Mouse (Mus musculus) thymus, postnatal 25 days (tissue): ENCODE results near the gene Slc29a1.

ENCODE experiments used
- DNase-seq: peaks from one replicate; pipeline ENCODE4 v3.0.0; 2022

Slc29a1 gene

DNA sequence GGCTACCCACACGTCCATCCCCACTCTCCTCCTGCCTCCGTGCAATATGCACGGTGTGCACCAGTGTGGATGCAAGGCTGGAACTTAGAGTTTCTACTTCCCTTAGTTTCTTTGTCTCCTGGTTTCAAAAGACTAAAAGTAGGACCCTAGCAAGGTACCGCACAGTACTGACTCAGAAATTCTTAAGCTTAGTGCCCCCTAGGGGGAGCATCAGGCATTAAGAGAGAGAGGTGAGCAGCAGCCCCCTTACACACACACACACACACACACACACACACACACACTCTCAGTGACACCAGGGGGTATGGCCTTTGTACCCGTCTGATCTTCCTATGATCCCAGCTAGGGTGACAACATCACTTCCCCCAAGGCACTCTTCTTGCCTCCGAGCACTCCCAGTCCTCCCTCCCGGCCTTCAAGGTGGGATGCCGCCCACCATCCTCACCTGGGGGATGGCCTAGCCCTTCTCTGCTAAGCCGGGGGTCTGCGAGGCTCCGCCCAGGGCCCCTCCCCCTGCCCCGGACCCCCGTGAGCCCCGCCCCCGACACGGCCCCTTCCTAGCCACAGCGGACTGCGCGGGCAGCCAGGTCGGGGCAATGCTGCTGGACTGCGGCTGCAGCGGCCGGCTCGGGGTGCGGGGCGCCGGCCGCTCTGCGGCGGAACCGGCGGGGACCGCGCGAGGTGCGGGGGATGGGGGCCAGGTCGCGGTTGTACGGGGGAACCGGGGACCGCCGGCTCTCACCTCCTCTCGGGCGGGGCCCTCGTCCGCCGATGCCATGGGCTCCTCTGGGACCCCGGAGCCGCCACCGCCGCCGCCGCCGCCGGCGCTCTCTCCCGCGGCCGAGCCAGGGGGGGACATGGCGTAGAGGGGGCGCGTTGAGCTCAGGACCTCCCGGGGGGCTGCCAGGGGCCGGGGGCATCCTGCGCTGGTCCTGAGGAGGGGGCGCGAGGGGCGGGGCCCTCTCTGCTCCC, 50.6 kb downstream of the Slc29a1 start:
- peak; percentile 65 for DNase-seq

DNA sequence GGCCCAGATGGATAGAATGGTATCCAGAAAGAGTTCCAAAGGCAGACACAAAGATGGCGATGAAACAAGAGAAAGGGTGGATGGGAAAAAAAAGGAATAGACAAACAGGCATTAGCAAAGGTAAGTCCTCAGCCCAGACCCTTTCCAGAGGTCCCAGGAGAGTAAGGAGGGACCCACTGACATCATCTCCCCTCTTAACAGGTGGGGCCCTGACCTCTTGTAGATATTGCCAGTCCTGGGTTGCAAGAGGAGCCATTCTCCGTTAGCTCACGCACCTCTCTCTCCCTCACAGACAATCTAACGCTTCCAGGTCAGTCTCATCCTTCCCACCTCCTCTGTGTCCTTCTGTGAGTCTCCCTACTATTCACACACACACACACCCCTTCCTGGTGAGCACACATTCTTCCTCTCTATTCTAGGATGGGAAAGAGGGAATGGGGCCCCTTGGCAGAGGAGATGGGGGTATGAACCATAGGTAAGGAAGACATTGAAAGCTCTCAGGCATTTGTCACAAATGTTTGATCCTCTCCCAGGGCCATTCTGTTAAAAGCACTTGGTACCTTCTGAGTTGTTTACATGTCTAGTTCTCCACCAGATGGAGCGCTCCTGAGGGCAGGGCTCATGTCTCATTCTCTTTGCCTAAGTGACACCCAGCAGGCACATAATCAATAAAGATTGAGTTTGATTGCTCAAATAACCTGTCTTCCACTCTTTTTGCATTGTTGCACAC, 51.8 kb downstream of the Slc29a1 start:
- no peak for DNase-seq

DNA sequence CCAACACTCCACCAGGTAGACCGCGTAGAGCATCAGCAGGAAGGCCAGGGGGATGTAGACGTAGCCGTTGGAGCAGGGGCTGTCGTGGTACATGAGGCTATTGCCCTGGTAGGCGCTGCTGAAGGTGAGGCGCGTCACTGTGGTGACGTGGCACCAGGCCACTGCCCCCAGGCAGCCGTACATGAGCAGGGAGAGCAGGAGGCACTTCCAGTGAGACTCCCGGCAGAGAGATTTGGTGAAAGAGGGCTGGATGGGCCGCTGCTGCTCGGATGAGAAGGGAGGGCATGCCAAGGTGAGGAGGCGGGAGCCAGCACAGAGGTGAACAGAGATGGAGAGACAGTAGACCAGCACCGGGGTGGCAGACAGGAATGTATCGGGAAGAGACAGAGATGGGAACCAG, 52.5 kb downstream of the Slc29a1 start:
- DNase-seq: no peak

DNA sequence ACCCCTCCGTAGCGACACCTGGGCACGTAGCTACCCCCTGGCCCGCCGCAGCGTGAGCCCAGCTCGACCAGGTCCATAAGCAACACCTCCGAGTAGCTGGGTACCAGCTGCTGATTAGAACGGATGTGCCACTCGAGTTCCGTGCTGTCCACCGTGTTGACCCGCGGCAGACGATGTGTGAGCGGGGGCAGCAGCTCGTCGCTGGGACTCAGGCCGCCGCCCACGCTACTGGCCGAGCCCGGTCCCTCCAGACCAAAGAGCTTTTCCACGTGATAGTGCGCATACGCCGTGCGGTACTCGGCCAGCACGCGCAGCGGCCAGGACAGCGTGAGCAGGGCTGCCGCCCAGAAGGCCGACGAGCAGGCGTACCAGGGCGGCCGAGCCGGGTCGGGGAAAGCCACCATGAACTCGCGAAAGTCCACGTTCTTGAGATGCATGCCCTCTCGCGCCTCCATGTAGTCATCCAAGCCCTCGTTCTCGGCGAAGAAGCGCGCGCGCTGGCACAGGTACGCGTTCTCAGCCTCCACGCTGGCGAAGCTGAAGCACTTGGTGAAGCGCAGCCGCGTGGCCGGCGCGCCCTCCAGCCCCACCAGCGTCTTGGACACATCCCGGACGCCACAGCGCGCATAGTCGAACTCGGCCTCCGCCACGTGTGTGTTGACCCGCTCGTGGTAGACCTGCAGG, 54.0 kb downstream of the Slc29a1 start:
- DNase-seq: no peak

DNA sequence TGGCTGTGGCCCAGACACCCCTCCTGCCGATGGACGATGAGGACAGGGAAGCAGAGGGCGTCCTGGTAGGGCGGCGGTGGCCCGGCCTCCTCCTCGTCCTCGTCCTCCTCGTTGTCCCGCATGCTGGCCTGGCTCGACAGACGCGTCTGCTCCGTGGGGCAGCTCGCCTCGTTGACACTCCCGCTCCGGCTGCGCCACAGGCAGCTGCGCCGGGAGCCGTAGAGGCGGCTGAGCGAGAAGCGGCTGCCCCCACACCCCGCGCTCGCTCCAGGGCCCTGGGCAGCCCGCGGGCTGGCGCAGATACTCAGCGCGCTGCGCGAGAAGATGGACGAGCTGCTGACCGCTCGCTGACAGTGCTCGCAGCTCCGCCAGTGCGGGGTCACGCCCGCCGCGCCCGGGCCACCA, 54.5 kb downstream of the Slc29a1 start:
- DNase-seq: no peak

DNA sequence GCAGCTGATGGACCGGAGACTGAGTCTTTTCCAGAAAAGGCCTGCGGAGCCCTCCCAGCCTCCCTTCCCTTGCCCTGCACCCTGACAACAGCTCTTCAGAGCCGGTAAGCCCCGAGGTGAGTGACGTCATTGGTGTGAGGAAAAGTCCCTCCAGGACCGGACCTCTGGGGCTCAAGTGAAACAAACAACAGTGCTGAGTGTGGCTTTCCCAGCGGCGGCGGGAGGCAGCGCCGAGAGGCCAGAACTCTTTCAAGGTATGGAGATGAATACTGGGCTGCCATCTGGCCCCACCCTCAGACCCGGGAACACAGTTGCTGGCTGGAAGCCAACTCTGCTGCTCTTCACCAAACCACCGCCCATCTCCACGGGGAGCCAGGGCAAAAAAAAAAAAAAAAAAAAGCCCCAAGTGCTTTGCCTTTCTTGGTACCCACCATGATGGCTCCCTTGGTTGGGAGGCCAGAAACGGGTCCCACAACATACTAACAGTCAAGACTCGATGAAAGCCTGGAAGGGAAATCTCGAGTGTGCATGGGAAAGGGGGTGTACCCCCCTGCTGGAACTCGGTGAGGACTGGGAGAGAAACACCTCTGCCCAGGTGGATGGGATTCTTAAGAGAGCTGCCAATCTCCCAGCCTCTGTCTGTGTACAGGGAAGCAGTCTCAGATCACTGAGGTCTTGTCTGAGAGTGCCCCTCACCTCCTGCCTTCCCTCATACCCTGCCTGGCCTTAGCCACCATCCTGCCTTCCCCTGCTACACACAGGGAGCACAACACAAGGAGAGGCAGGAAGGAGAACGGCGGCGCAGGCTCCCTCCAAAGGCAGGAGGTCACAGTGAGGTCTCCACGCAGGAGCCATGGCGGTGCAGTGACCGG, 55.2 kb downstream of the Slc29a1 start:
- no peak for DNase-seq

DNA sequence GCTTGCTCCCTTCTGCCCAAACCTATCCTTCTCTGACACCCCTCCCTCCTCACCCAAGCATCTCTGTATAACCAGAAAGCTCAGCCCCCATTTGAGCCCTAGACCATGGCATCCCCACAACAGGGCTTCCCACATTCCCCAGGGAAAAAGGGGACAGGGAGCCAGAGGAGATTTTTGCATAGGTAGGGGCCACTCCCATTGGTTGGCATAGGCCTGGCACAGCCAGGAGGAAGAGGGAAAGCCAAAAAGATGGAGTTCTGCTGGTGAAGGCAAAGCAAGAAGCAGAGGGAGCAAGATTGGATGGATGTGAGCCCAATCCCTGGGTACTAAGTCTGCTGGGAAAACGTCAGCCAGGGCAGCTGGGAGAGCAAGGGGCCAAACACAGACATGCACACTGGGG, 56.3 kb downstream of the Slc29a1 start:
- DNase-seq: no peak

DNA sequence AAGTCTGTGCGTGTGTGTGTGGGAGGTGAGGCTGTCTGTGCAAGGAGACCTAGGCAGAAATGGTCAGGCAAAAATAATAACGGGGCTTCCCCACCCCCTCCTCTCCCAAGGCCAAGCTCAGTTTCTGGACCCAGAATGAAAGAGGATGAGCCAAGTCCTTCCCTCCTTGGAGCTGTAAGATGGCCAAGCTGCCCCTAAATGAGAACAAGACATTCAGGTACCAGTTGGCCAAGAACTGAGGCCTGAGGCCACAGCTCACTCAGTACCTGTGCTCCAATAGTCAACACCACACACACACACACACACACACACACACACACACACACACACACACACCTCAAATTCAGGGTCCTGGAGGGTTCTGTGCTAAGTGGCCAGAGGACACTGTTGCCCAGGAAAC, 56.7 kb downstream of the Slc29a1 start:
- no peak for DNase-seq

DNA sequence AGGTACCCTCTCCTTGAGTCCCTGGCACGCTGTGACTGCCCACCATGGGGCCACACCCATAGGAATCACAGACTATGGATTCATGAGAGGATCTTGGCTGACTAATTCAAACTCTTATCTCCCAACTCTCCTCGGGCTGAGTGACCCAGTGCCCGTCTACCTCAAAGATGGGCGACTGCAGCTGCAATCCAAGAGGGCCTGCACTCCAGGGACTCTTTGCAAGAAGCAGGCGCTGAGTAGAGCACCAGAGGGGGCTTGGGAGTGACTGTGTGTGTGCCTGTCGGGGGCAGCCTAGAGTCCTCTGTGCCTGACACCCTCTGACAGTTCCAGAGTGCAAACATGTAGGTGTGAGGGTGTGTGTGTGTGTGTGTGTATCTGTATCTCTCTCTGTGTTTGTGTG, 57.3 kb downstream of the Slc29a1 start:
- DNase-seq: no peak

DNA sequence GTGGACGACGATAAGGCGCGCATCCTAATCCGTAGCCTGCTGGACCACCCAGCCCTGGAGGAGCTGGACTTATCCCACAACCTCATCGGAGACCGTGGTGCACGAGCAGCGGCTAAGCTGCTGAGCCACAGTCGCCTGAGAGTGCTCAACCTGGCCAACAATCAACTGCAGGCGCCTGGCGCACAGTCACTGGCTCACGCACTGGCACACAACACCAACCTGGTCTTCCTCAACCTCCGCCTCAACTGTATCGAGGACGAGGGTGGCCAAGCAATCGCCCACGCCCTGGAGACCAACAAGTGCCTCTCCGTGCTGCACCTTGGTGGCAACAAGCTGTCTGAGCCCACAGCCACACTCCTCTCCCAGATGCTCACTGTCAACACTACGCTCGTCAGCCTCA, 59.7 kb downstream of the Slc29a1 start:
- DNase-seq: no peak

DNA sequence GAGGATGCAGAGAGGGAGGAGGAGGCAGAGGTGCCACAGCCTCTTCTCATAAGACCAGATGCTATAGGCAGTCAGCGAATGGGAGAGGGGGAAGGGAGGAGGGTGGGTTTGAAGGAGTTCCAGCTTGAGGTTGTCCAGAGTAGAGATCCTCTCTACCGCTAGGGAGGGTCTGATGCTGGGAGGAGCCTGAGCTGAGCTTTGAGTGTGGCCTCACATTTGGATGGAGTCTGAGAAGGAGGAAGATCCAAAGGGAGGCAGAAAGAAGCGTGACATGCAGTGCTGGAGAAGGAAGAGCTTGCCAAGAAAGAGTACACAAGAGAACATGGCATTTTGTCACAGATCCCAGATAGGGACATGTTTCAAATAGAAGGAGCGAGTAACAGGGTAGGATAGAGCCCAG, 61.0 kb downstream of the Slc29a1 start:
- no peak for DNase-seq

DNA sequence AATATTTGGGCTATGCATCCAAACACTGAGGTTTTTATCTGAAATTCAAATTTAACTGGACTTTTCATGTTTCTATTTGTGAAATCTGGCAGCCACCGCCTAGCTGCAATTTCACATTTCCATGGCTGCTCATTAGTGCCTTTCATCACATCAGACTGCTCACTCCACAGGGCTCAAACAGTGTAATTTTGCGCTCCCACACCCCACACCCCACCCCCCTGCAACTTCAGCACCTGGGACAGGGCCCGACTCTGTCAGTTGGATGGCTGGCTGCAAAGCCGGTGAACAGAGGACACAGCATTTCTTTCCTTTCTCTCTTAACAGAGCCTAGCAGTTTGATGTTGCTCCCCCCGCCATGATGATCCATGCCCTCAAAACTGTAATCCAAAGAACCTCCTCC, 63.1 kb downstream of the Slc29a1 start:
- DNase-seq: no peak
